Mouse (Mus musculus) hindbrain, embryonic 14.5 days (tissue): ENCODE results near the gene Ikbip. TPM values are rescaled to one million over a fixed set of nuclear protein-coding genes. Genes with fewer than 3 reads are reported as not detected.

Experiments used
- ATAC-seq: fragments of 200-750 bp; cut with Nextera tagmentation; 2 replicates; pipeline ENCODE4 v1.8.0; 2017; ENCODE audit warnings: moderate number of reproducible peaks, mild to moderate bottlenecking, moderate TSS enrichment, moderate library complexity; ENCODE audit not compliant: low FRiP score
- DNase-seq: peaks from one replicate; pipeline ENCODE4 v3.0.0-alpha.2; 2015; ENCODE audit warnings: low spot score
- H3K27ac ChIP-seq: fragments of 300-500 bp; sonication (generic); 2 replicates; pipeline ENCODE4 v1.5.1; 2014; ENCODE audit warnings: mild to moderate bottlenecking, moderate library complexity
- H3K27me3 ChIP-seq: fragments of 300-500 bp; sonication (generic); 2 replicates; pipeline ENCODE4 v1.6.1; 2014; ENCODE audit warnings: mild to moderate bottlenecking, low read length, mixed read lengths; ENCODE audit not compliant: control insufficient read depth, insufficient read depth
- H3K36me3 ChIP-seq: fragments of 300-500 bp; sonication (generic); replicated peaks from 2 replicates; pipeline ENCODE4 v1.6.1; 2014; ENCODE audit not compliant: control insufficient read depth, insufficient read depth
- H3K4me1 ChIP-seq: fragments of 300-500 bp; sonication (generic); replicated peaks from 2 replicates; pipeline ENCODE4 v1.6.1; 2014; ENCODE audit warnings: antibody characterized with exemption, low read length, mixed read lengths; ENCODE audit not compliant: control insufficient read depth, insufficient read depth
- H3K4me2 ChIP-seq: fragments of 300-500 bp; sonication (generic); replicated peaks from 2 replicates; pipeline ENCODE4 v1.6.1; 2014; ENCODE audit warnings: mild to moderate bottlenecking, moderate library complexity
- H3K4me3 ChIP-seq: fragments of 300-500 bp; sonication (generic); replicated peaks from 2 replicates; pipeline ENCODE4 v1.5.1; 2014; ENCODE audit warnings: mild to moderate bottlenecking, low read length
- H3K9ac ChIP-seq: fragments of 300-500 bp; sonication (generic); 2 replicates; pipeline ENCODE4 v1.6.1; 2014
- H3K9me3 ChIP-seq: fragments of 300-500 bp; sonication (generic); 2 replicates; pipeline ENCODE4 v1.6.1; 2016; ENCODE audit warnings: low read length; ENCODE audit not compliant: control insufficient read depth
- WGBS: fragments of 180-500 bp; shearing (Covaris S2); extraction: QIAGEN DNeasy Blood & Tissue Kit; methylation state at CpG from one replicate; pipeline ENCODE4 v1.1.7; 2014; 5-methylcytosine and 5-hydroxymethylcytosine counted together
- polyA plus RNA-seq: library from polyadenylated mRNA; unstranded; fragments of >200 nt; fragmentation: Nextera tagmentation; extraction: Ambion mirVana; gene quantifications from 2 replicates; pipeline ENCODE4 v1.2.1, GENCODE M21; 2014

Gene Ikbip
- polyA plus RNA-seq, 1 experiment from 2014 or later, result 19.8 TPM

- H3K27ac ChIP-seq, result no peak overlapping the region
- no peak overlapping the region for H3K4me2 ChIP-seq
- no peaks in the 10 kb centered on the region for H3K27me3 ChIP-seq
- H3K9ac ChIP-seq, result no peak overlapping the region
- no peak for DNase-seq
- no peak overlapping the region for H3K4me3 ChIP-seq
- ATAC-seq, result no peak
- H3K9me3 ChIP-seq, result no peaks in the 10 kb centered on the region
- WGBS, result 79% methylated on average over 2 of the region's 2 CpGs
- no peaks in the 10 kb centered on the region for H3K36me3 ChIP-seq
- H3K4me1 ChIP-seq, result peaks cover 6% of the 10 kb centered on the region
These were observed 44.7 kb downstream of the Ikbip start for GRCm38 (mm10) chr10:91127395-91127794.

- H3K27ac ChIP-seq, result no peak overlapping the region
- H3K9ac ChIP-seq, result no peak overlapping the region
- H3K4me2 ChIP-seq, result no peak overlapping the region
- H3K27me3 ChIP-seq, result no peaks in the 10 kb centered on the region
- no peak for DNase-seq
- no peak for ATAC-seq
- no peaks in the 10 kb centered on the region for H3K36me3 ChIP-seq
- H3K9me3 ChIP-seq, result no peaks in the 10 kb centered on the region
- H3K4me3 ChIP-seq, result no peak overlapping the region
- no peaks in the 10 kb centered on the region for H3K4me1 ChIP-seq
- WGBS, result 85% methylated on average over 1 of the region's 1 CpGs
These were observed 45.9 kb downstream of the Ikbip start for GRCm38 (mm10) chr10:91128551-91129160.

GRCm38 (mm10) chr10:91130792-91131191 is 48.1 kb downstream of the Ikbip start:
- no peaks in the 10 kb centered on the region for H3K9me3 ChIP-seq
- DNase-seq (no peak), ATAC-seq (no peak)
- H3K36me3 ChIP-seq, result no peaks in the 10 kb centered on the region
- H3K27ac ChIP-seq, result no peak overlapping the region
- no peak overlapping the region for H3K9ac ChIP-seq
- H3K27me3 ChIP-seq, result no peaks in the 10 kb centered on the region
- H3K4me3 ChIP-seq, result no peak overlapping the region
- 81% methylated on average over 3 of the region's 3 CpGs for WGBS
- no peak overlapping the region for H3K4me2 ChIP-seq
- H3K4me1 ChIP-seq, result no peaks in the 10 kb centered on the region

GRCm38 (mm10) chr10:91131565-91131964 is 48.8 kb downstream of the Ikbip start:
- ATAC-seq (no peak), DNase-seq (no peak)
- Histone ChIP-seq H3K27ac (no peak overlapping the region), H3K4me3 (no peak overlapping the region), H3K27me3 (no peaks in the 10 kb centered on the region), H3K4me2 (no peak overlapping the region), H3K36me3 (no peaks in the 10 kb centered on the region), H3K9ac (no peak overlapping the region), H3K9me3 (no peaks in the 10 kb centered on the region), H3K4me1 (no peaks in the 10 kb centered on the region)
- 86% methylated on average over 1 of the region's 1 CpGs for WGBS

DNA sequence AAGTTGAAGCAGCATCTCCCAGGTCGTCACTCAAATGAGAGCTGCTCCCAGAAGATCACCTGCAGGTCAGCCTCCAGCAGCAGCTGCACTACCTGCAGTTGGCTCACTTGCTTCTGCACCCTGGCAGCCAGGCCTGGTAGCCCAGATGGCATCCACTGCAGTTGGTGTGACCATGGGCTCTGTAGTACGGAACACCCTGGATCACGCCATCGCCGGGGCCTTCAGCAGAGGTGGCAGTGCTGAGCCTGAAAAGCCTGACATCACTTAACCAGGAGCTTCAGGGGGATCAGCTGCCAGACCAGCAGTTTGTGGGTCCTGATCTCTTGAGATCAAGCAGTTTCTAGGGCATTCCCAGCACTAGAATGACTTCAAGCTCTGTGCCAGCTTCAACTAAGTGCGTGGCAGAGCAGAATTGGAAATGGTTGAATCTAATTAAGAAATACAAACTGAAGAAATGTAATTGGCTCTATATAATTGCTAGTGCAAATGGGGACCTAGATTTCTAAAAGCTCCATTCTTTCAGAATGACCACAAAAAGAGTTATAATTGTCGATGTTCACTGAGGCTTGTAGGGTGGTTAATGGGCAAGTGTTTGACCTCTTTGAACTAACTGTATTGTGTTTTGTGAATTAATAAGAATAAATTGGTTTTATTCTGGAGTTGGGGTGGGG is 52.7 kb downstream of the Ikbip start:
- Histone ChIP-seq H3K27me3 (no peaks in the 10 kb centered on the region), H3K4me1 (no peaks in the 10 kb centered on the region), H3K9ac (no peak overlapping the region), H3K4me3 (no peak overlapping the region), H3K27ac (no peak overlapping the region), H3K4me2 (no peak overlapping the region), H3K9me3 (no peaks in the 10 kb centered on the region), H3K36me3 (no peaks in the 10 kb centered on the region)
- 81% methylated on average over 7 of the region's 7 CpGs for WGBS
- no peak for DNase-seq
- ATAC-seq, result no peak

- Histone ChIP-seq H3K27ac (no peak overlapping the region), H3K4me1 (no peaks in the 10 kb centered on the region), H3K4me3 (no peak overlapping the region), H3K36me3 (no peaks in the 10 kb centered on the region), H3K9me3 (no peaks in the 10 kb centered on the region), H3K27me3 (no peaks in the 10 kb centered on the region), H3K9ac (no peak overlapping the region), H3K4me2 (no peak overlapping the region)
- ATAC-seq (no peak), DNase-seq (no peak)
- 59% methylated on average over 9 of the region's 9 CpGs for WGBS
These were observed 54.7 kb downstream of the Ikbip start for GRCm38 (mm10) chr10:91137400-91137799.

GRCm38 (mm10) chr10:91138317-91138716 is 55.6 kb downstream of the Ikbip start:
- Histone ChIP-seq H3K27me3 (no peaks in the 10 kb centered on the region), H3K4me1 (no peaks in the 10 kb centered on the region), H3K9ac (no peak overlapping the region), H3K27ac (no peak overlapping the region), H3K4me3 (no peak overlapping the region), H3K36me3 (no peaks in the 10 kb centered on the region), H3K9me3 (no peaks in the 10 kb centered on the region), H3K4me2 (no peak overlapping the region)
- no peak for ATAC-seq
- DNase-seq, result no peak
- 87% methylated on average over 3 of the region's 3 CpGs for WGBS

DNA sequence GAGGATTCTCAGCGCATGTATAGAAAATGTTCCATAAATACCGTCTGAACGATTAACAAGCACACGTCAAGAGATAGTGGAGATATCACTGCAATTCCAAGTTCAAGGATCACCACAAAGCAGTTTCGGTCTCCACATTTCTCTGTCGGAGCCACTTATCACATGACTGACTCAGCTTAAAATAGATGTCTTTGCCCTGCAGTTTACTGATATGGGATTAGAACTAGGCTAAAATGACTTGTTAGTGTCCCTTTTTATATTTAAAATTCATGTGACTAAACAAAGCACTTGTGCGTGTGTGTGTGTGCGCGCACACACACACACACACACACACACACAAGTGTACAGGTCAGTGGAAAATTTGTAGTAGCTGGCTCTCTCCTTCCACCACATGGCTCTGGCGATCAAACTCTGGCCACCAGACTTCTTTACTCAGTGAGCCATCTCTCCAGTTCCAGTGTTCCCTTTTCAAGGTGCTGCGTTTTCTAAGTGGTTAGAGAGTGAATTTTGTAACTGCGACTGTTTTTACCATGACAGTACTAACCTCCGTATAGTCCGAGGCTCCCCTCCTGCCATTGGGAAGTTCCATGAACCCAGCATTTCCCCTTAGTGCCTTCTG is 56.5 kb downstream of the Ikbip start:
- no peak for DNase-seq
- H3K27ac ChIP-seq, result no peak overlapping the region
- no peak overlapping the region for H3K9ac ChIP-seq
- ATAC-seq, result no peak
- no peak overlapping the region for H3K4me3 ChIP-seq
- 92% methylated on average over 14 of the region's 14 CpGs for WGBS
- H3K27me3 ChIP-seq, result no peaks in the 10 kb centered on the region
- H3K4me1 ChIP-seq, result no peaks in the 10 kb centered on the region
- no peaks in the 10 kb centered on the region for H3K9me3 ChIP-seq
- H3K4me2 ChIP-seq, result no peak overlapping the region
- H3K36me3 ChIP-seq, result no peaks in the 10 kb centered on the region

DNA sequence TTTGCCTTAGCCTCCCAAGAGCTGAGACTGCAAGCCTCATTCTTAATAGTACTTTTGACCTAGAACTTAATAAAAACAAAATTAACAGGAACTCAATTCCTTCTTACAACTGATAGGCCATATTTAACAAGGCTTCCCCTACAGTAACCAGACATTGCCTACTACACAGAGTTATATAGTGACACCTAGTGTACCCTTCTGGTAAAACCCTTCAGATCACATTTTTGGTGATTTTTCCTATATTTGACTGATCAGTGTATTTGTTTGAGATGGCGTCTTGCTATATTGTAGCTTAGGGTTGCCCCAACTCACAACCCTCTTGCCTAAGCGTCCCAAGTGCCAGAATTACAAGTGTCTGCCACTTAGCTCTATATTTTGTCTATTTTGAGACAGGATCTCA is 58.8 kb downstream of the Ikbip start:
- no peak overlapping the region for H3K4me2 ChIP-seq
- 0 out of 2 replicates have a peak, but pooled peaks have one; percentile 19 for ATAC-seq
- no peaks in the 10 kb centered on the region for H3K4me1 ChIP-seq
- peak; percentile 70 for DNase-seq
- WGBS, result 41% methylated on average over 2 of the region's 2 CpGs
- H3K9ac ChIP-seq, result no peak overlapping the region
- no peaks in the 10 kb centered on the region for H3K9me3 ChIP-seq
- peaks cover 14% of the 10 kb centered on the region; the same call in 1 of the 2 replicates for H3K36me3 ChIP-seq
- H3K4me3 ChIP-seq, result no peak overlapping the region
- no peaks in the 10 kb centered on the region for H3K27me3 ChIP-seq
- H3K27ac ChIP-seq, result no peak overlapping the region
